Mouse (Mus musculus): ENCODE data around the gene Ocm. TPM values are rescaled to one million over a fixed set of nuclear protein-coding genes. Genes with fewer than 3 reads are reported as not detected.

Ocm gene
- total RNA-seq, 2 experiments from 2014 or later: not detected

Other genes with a start within 250 kb of the Ocm start
- gene Eif2ak1, start 208.9 kb downstream of the Ocm start, total RNA-seq (2014; fragmentation: Nextera tagmentation): 28.4 and 29.7 TPM in 2 replicates
- 35.6 and 36.3 TPM in 2 replicates for gene Eif2ak1, start 208.9 kb downstream of the Ocm start, total RNA-seq (2017)
- gene Ankrd61, start 129.0 kb downstream of the Ocm start, total RNA-seq (2014; fragmentation: Nextera tagmentation): not detected in 2 replicates
- not detected in 2 replicates for gene Ankrd61, start 129.0 kb downstream of the Ocm start, total RNA-seq (2017)
- gene Aimp2, start 116.8 kb downstream of the Ocm start, total RNA-seq (2014; fragmentation: Nextera tagmentation): 30.0 and 72.5 TPM in 2 replicates
- 101 and 115 TPM in 2 replicates for gene Aimp2, start 116.8 kb downstream of the Ocm start, total RNA-seq (2017)
- 21.7 and 33.0 TPM in 2 replicates for gene Pms2, start 116.7 kb downstream of the Ocm start, total RNA-seq (2014; fragmentation: Nextera tagmentation)
- 35.4 and 42.6 TPM in 2 replicates for gene Pms2, start 116.7 kb downstream of the Ocm start, total RNA-seq (2017)
- not detected in 2 replicates for gene Gm42421, start 98.5 kb downstream of the Ocm start, total RNA-seq (2014; fragmentation: Nextera tagmentation)
- 1.0 TPM in 1 of 2 replicates, not detected in the other for gene Gm42421, start 98.5 kb downstream of the Ocm start, total RNA-seq (2017)
- gene Rsph10b, start 93.6 kb downstream of the Ocm start, total RNA-seq (2014; fragmentation: Nextera tagmentation): 0.92 TPM in 1 of 2 replicates, not detected in the other
- not detected in 2 replicates for gene Rsph10b, start 93.6 kb downstream of the Ocm start, total RNA-seq (2017)
- 99.9 and 103 TPM in 2 replicates for gene Ccz1, start 11.8 kb downstream of the Ocm start, total RNA-seq (2014; fragmentation: Nextera tagmentation)
- 121 and 139 TPM in 2 replicates for gene Ccz1, start 11.8 kb downstream of the Ocm start, total RNA-seq (2017)
- gene Lmtk2, start 73.8 kb upstream of the Ocm start, total RNA-seq (2014; fragmentation: Nextera tagmentation): 7.2 and 7.3 TPM in 2 replicates
- gene Lmtk2, start 73.8 kb upstream of the Ocm start, total RNA-seq (2017): 6.5 and 7.2 TPM in 2 replicates
- 3.5 and 4.4 TPM in 2 replicates for gene Bhlha15, start 163.6 kb upstream of the Ocm start, total RNA-seq (2014; fragmentation: Nextera tagmentation)
- gene Bhlha15, start 163.6 kb upstream of the Ocm start, total RNA-seq (2017): 1.3 and 1.9 TPM in 2 replicates
- 1.4 and 6.1 TPM in 2 replicates for gene Tecpr1, start 196.9 kb upstream of the Ocm start, total RNA-seq (2014; fragmentation: Nextera tagmentation)
- gene Tecpr1, start 196.9 kb upstream of the Ocm start, total RNA-seq (2017): 1.1 and 3.3 TPM in 2 replicates
- 29.1 and 56.1 TPM in 2 replicates for gene Bri3, start 217.8 kb upstream of the Ocm start, total RNA-seq (2014; fragmentation: Nextera tagmentation)
- 12.2 and 20.2 TPM in 2 replicates for gene Bri3, start 217.8 kb upstream of the Ocm start, total RNA-seq (2017)

Measured in granulocyte monocyte progenitor cell, adult 5-6 weeks (primary cell).